Mouse (Mus musculus) lung, postnatal 25 days (tissue): Measurements from ENCODE around the gene Olfr1393.
"Not testable (repeated sequence)": the region's sequence is repeated elsewhere in the genome, so short reads cannot be mapped to it uniquely, and the experiment has no call there.

ENCODE experiments used
- DNase-seq: peaks from one replicate; pipeline ENCODE4 v3.0.0; 2022; ENCODE audit warnings: low spot score

Olfr1393 gene

GRCm38 (mm10) chr11:49308547-49308946 is 30.4 kb downstream of the Olfr1393 start:
- not testable (repeated sequence) for DNase-seq

- DNase-seq: no peak
These were observed 44.3 kb downstream of the Olfr1393 start, which contains the start of gene Olfr1391 for GRCm38 (mm10) chr11:49322442-49322841. Olfr1391 (plus strand) TSS chr11:49322742.

- no peak for DNase-seq
These were observed 48.6 kb downstream of the Olfr1393 start for GRCm38 (mm10) chr11:49326726-49327125.

GRCm38 (mm10) chr11:49329686-49330085 is 51.6 kb downstream of the Olfr1393 start:
- no peak for DNase-seq
